In genomic region chr1:93511585-93512350, GRCm38 (mm10) we compare ENCODE assay signal across 8 mouse cellular contexts. TPM values are rescaled to one million over a fixed set of nuclear protein-coding genes. Genes with fewer than 3 reads are reported as not detected.
A peak's percentile ranks its signal among the peaks of the same experiment; 100 is the strongest.
DNase-seq lines count a peak whose midpoint lies in the region; ATAC-seq and TF ChIP-seq lines count a peak whose summit lies in the region.

TSS of gene Farp2 (plus strand) at chr1:93512079.

- H3K9me3 ChIP-seq in CH12.LX (replicated peaks; ENCODE audit: low read length): no peaks in the 10 kb centered on the region
- no peaks in the 10 kb centered on the region for H3K9me3 ChIP-seq in forebrain, embryonic 11.5 days (ENCODE audit: control insufficient read depth, low read length)
- H3K9me3 ChIP-seq in heart, embryonic 16.5 days (replicated peaks; ENCODE audit: control insufficient read depth, low read length): no peaks in the 10 kb centered on the region
- H3K9me3 ChIP-seq in liver, embryonic 15.5 days (replicated peaks): no peaks in the 10 kb centered on the region
- H3K9me3 ChIP-seq in neural tube, embryonic 12.5 days: no peaks in the 10 kb centered on the region

- WGBS in forebrain, embryonic 11.5 days: under 1% methylated on average over 70 of the region's 71 CpGs
- under 1% methylated on average over 66 of the region's 71 CpGs for WGBS in heart, embryonic 16.5 days
- WGBS in liver, embryonic 15.5 days (ENCODE audit: insufficient replicate concordance): under 1% methylated on average over 66 of the region's 71 CpGs
- WGBS in neural tube, embryonic 12.5 days: under 1% methylated on average over 71 of the region's 71 CpGs

- no peaks in the 10 kb centered on the region for H3K79me2 ChIP-seq in CH12.LX (replicated peaks; ENCODE audit: control insufficient read depth, extremely low read depth, insufficient read depth, poor library complexity, severe bottlenecking)

- peak within 1 kb of the TSS; percentile 69 for H3K9ac ChIP-seq in CH12.LX (ENCODE audit: insufficient read depth, low read depth)
- H3K9ac ChIP-seq in forebrain, embryonic 11.5 days (ENCODE audit: low read length): peak within 1 kb of the TSS; percentile 72
- peak within 1 kb of the TSS; percentile 86 for H3K9ac ChIP-seq in heart, embryonic 16.5 days (ENCODE audit: low read length)
- H3K9ac ChIP-seq in liver, embryonic 15.5 days: peak within 1 kb of the TSS; percentile 71
- H3K9ac ChIP-seq in neural tube, embryonic 12.5 days: peak within 1 kb of the TSS; percentile 70

- peak; percentile 69 for TF ChIP-seq POLR2A in CH12.LX (IDR thresholded peaks at IDR 0.05; ENCODE audit: low read depth, low read length)

- peaks cover 14 to 25% of the 10 kb centered on the region in 2 experiments for H3K36me3 ChIP-seq in CH12.LX (replicated peaks in 1 of 2; ENCODE audit: control insufficient read depth in 1 of 2, insufficient read depth in 1 of 2, low read length in 1 of 2)
- H3K36me3 ChIP-seq in forebrain, embryonic 11.5 days (ENCODE audit: control insufficient read depth, insufficient read depth, low read length): no peaks in the 10 kb centered on the region
- H3K36me3 ChIP-seq in heart, embryonic 16.5 days (ENCODE audit: control insufficient read depth, insufficient read depth): peaks cover 3% of the 10 kb centered on the region; the same call in 1 of the 2 replicates
- H3K36me3 ChIP-seq in liver, embryonic 15.5 days (replicated peaks): peaks cover 27% of the 10 kb centered on the region
- H3K36me3 ChIP-seq in neural tube, embryonic 12.5 days: peaks cover 6% of the 10 kb centered on the region; the same call in 1 of the 2 replicates

- H3K4me2 ChIP-seq in CH12.LX (ENCODE audit: insufficient read depth, low read depth, poor library complexity, severe bottlenecking): peak within 1 kb of the TSS; percentile 86
- peak within 1 kb of the TSS; percentile 83 for H3K4me2 ChIP-seq in forebrain, embryonic 11.5 days (ENCODE audit: low read depth, low read length, severe bottlenecking)
- H3K4me2 ChIP-seq in heart, embryonic 16.5 days (ENCODE audit: low read depth, low read length): peak within 1 kb of the TSS; percentile 86
- peak within 1 kb of the TSS; percentile 99 for H3K4me2 ChIP-seq in liver, embryonic 15.5 days
- H3K4me2 ChIP-seq in neural tube, embryonic 12.5 days (replicated peaks): peak within 1 kb of the TSS; percentile 78

- dilution Hi-C loops in CH12.LX (cut with MboI; ENCODE audit: extremely low pct_ligation_motif_present, extremely low pct_unique_long_range_greater_than_20kb, low sequenced_read_pairs): no loop called here

- TF ChIP-seq CTCF in CH12.LX (conservative IDR thresholded peaks at IDR 0.05 in 1 of 2, IDR thresholded peaks at IDR 0.05 in 1 of 2; ENCODE audit: low read depth in 2 of 2, low read length in 2 of 2): no peak

- peak within 1 kb of the TSS; percentile 64 to 81 (median 70) for H3K4me3 ChIP-seq in CH12.LX (replicated peaks in 1 of 3; ENCODE audit: low read depth in 2 of 3, low read length in 2 of 3, poor library complexity in 1 of 3)
- H3K4me3 ChIP-seq in forebrain, embryonic 11.5 days (ENCODE audit: low read depth, low read length): peak within 1 kb of the TSS; percentile 60
- H3K4me3 ChIP-seq in heart, embryonic 16.5 days (ENCODE audit: low read length): peak within 1 kb of the TSS; percentile 74
- peak within 1 kb of the TSS; percentile 68 for H3K4me3 ChIP-seq in liver, embryonic 15.5 days (replicated peaks)
- peak within 1 kb of the TSS; percentile 70 for H3K4me3 ChIP-seq in neural tube, embryonic 12.5 days

- DNase-seq in CH12.LX (ENCODE audit: extremely low read depth): peak; percentile 92
- DNase-seq in c-Kit-positive CD71-positive TER-119-negative erythroid progenitor cells, embryonic 14.5 days (ENCODE audit: low read depth): peak; percentile 88
- peak; percentile 97 for DNase-seq in forebrain, embryonic 11.5 days (ENCODE audit: low spot score)
- peak; percentile 98 to 99 for DNase-seq in kidney, postnatal 36 days
- peak; percentile 78 for DNase-seq in telencephalon, adult 2 months (ENCODE audit: low read depth, low spot score)

- no peaks in the 10 kb centered on the region for H3K27me3 ChIP-seq in CH12.LX (replicated peaks)
- H3K27me3 ChIP-seq in forebrain, embryonic 11.5 days (ENCODE audit: control insufficient read depth, insufficient read depth, low read length): no peaks in the 10 kb centered on the region
- H3K27me3 ChIP-seq in heart, embryonic 16.5 days (ENCODE audit: control insufficient read depth, insufficient read depth, low read length): no peaks in the 10 kb centered on the region
- H3K27me3 ChIP-seq in liver, embryonic 15.5 days: peaks cover 8% of the 10 kb centered on the region; the same call in 1 of the 2 replicates
- no peaks in the 10 kb centered on the region for H3K27me3 ChIP-seq in neural tube, embryonic 12.5 days (replicated peaks)

- peak; percentile 98 for ATAC-seq in forebrain, embryonic 11.5 days (replicated peaks; ENCODE audit: low FRiP score)
- ATAC-seq in heart, embryonic 16.5 days (replicated peaks; ENCODE audit: extremely low read depth, insufficient read depth, low FRiP score): peak; percentile 98
- peak; percentile 98 for ATAC-seq in liver, embryonic 15.5 days (ENCODE audit: insufficient read depth)
- ATAC-seq in neural tube, embryonic 12.5 days (ENCODE audit: low FRiP score, low read depth): peak; percentile 98

- no peak within 1 kb of the TSS; the same call in 1 of the 2 replicates for H3K27ac ChIP-seq in CH12.LX (ENCODE audit: insufficient read depth, low read depth)
- peak within 1 kb of the TSS; percentile 37 for H3K27ac ChIP-seq in forebrain, embryonic 11.5 days (ENCODE audit: low read depth, low read length)
- H3K27ac ChIP-seq in heart, embryonic 16.5 days (ENCODE audit: low read length): peak within 1 kb of the TSS; percentile 81
- H3K27ac ChIP-seq in liver, embryonic 15.5 days (replicated peaks): peak within 1 kb of the TSS; percentile 86
- H3K27ac ChIP-seq in neural tube, embryonic 12.5 days: no peak within 1 kb of the TSS

- in situ Hi-C loops in CH12.LX (cut with MboI; ENCODE audit: low pct_ligation_motif_present, low pct_unique_long_range_greater_than_20kb, low sequenced_read_pairs): no loop called here

- peaks cover 0 to 12% of the 10 kb centered on the region in 2 experiments; a peak in 2 of 4 replicates for H3K4me1 ChIP-seq in CH12.LX (ENCODE audit: control insufficient read depth in 1 of 2, insufficient read depth in 2 of 2)
- peaks cover 7% of the 10 kb centered on the region for H3K4me1 ChIP-seq in forebrain, embryonic 11.5 days (replicated peaks; ENCODE audit: control insufficient read depth, insufficient read depth, low read length)
- peaks cover 9% of the 10 kb centered on the region for H3K4me1 ChIP-seq in heart, embryonic 16.5 days (ENCODE audit: control insufficient read depth, insufficient read depth, low read length)
- H3K4me1 ChIP-seq in liver, embryonic 15.5 days (replicated peaks): peaks cover 34% of the 10 kb centered on the region
- H3K4me1 ChIP-seq in neural tube, embryonic 12.5 days: peaks cover 11% of the 10 kb centered on the region

- no peak for TF ChIP-seq RAD21 in CH12.LX (IDR thresholded peaks at IDR 0.05; ENCODE audit: low read depth, low read length)

- no peak for TF ChIP-seq EP300 in CH12.LX (IDR thresholded peaks at IDR 0.05; ENCODE audit: low read length)

TF ChIP-seq in CH12.LX, 34 proteins besides CTCF, POLR2A, EP300 and RAD21:
- TF ChIP-seq USF1 (IDR thresholded peaks at IDR 0.05; ENCODE audit: low read depth, low read length) (peak; percentile 41; the same call in 1 of the 2 replicates), NRF1 (IDR thresholded peaks at IDR 0.05; ENCODE audit: low read depth, low read length) (peak; percentile 61), PAX5 (IDR thresholded peaks at IDR 0.05; ENCODE audit: low read length) (no peak), SIN3A (IDR thresholded peaks at IDR 0.05; ENCODE audit: low read length) (peak; percentile 23; the same call in 1 of the 2 replicates), POLR2AphosphoS2 (IDR thresholded peaks at IDR 0.05; ENCODE audit: low read depth, low read length) (peak; percentile 32; the same call in 1 of the 2 replicates), MXI1 (IDR thresholded peaks at IDR 0.05; ENCODE audit: low read depth, low read length) (peak; percentile 46; the same call in 1 of the 2 replicates), TCF12 (IDR thresholded peaks at IDR 0.05; ENCODE audit: low read depth, low read length) (0 out of 2 replicates have a peak, but pooled peaks have one; percentile 20), SMC3 (IDR thresholded peaks at IDR 0.05; ENCODE audit: low read depth, low read length) (no peak)

RNA-seq across cellular contexts. Expression of gene Farp2, which starts in this region (rescaled TPM):
- 1.8 and 2.4 TPM in 2 replicates for total RNA-seq in CH12.LX (2012; rRNA removed)
- total RNA-seq in CH12.LX (2014; rRNA removed): 0.58 and 0.89 TPM in 2 replicates
- polyA plus RNA-seq in CH12.LX (2012; ENCODE audit: insufficient read length, low read depth): 1.6 and 2.1 TPM in 2 replicates
- 4.4 and 4.5 TPM in 2 replicates for polyA plus RNA-seq in forebrain, embryonic 11.5 days (2014; fragmentation: Nextera tagmentation; extraction: Ambion mirVana)
- polyA plus RNA-seq in heart, embryonic 16.5 days (2015; fragmentation: Nextera tagmentation; extraction: Ambion mirVana): 3.8 and 4.5 TPM in 2 replicates
- 1.2 and 1.6 TPM in 2 replicates for polyA plus RNA-seq in liver, embryonic 15.5 days (2015; fragmentation: Nextera tagmentation; extraction: Ambion mirVana)
- 5.4 and 5.8 TPM in 2 replicates for polyA plus RNA-seq in neural tube, embryonic 12.5 days (2016; fragmentation: Nextera tagmentation; extraction: Ambion mirVana)

Comparison
In these comparisons a context has a peak if more than half of its experiments do, and no peak if none do; other contexts are left out.
1. H3K27ac ChIP-seq: peak in forebrain, embryonic 11.5 days (single experiment), heart, embryonic 16.5 days (single experiment) and liver, embryonic 15.5 days (single experiment); none in CH12.LX (single experiment) and neural tube, embryonic 12.5 days (single experiment).
2. Peak in every context shown above with its lines, with median percentiles within 50 percentile points of each other: DNase-seq, H3K4me2 ChIP-seq, H3K4me3 ChIP-seq, H3K9ac ChIP-seq and ATAC-seq.